Mouse (Mus musculus) embryonic stem cell, embryonic (primary cell): ENCODE results near the gene Igflr1.

Experiments
- CTCF ChIA-PET, 4 experiments: fragments of 300-600 bp in 2 of 4; fragments of 350-600 bp in 2 of 4; sonication (Branson Sonifier 250); formaldehyde crosslinking; loops; one replicate each; lab custom pipeline; 2022; ENCODE audit warnings: inconsistent platforms in 2 of 4; lab: Charles Lee
- POLR2A ChIA-PET, 4 experiments: fragments of 300-600 bp in 2 of 4; fragments of 350-600 bp in 2 of 4; sonication (Branson Sonifier 250); formaldehyde crosslinking; loops; one replicate each; lab custom pipeline; 2022; ENCODE audit warnings: antibody characterized with exemption in 4 of 4, inconsistent platforms in 1 of 4; lab: Charles Lee

The Igflr1 gene

GRCm38 (mm10) chr7:30549880-30550279 is 15.3 kb upstream of the Igflr1 start:
- ChIA-PET POLR2A (interaction anchor here in 2 of 4 experiments (0.7 to 1.6 kb wide), 3 partner anchors 8 to 196 kb away, joined by 3 read pairs; partner anchors contain the start of gene Kmt2b (in 1 of the 2)), CTCF (interaction anchor here in 2 of 4 experiments (0.6 to 1.7 kb wide), 2 partner anchors 35 to 58 kb away, joined by 3 to 4 read pairs; no protein-coding TSS in a partner anchor)

DNA sequence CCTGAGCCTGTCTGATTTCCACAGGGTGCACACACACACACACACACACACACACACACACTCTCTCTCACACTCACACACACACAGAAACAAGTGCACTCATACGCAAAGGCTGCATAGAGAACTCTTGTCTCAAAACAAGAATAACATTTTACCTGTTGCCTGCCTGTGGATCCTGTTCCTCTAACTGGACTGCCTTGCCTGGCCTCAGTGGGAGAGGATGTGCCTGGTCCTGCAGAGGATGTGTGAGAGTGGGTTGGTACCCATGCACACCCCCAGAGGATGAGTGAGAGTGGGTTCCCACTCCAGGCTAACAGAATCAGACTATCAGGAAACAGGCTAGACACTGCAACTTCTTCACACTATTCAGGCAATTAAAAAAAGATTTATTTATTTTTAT is 14.6 kb upstream of the Igflr1 start:
- POLR2A ChIA-PET = interaction anchor here in 3 of 4 experiments (0.6 to 3.1 kb wide), 5 partner anchors 9 to 918 kb away, joined by 3 to 21 read pairs (median 3); partner anchors contain the start of gene Lin37 (in 1 of the 3)
- CTCF ChIA-PET = interaction anchor here in 1 of 4 experiments (1.0 to 2.7 kb wide), 3 partner anchors 57 to 204 kb away, joined by 3 to 14 read pairs (median 4); no protein-coding TSS in a partner anchor

GRCm38 (mm10) chr7:30551445-30552101 is 13.7 kb upstream of the Igflr1 start:
- CTCF ChIA-PET = interaction anchor here in 3 of 4 experiments (0.6 to 2.8 kb wide), 14 partner anchors 12 to 245 kb away, joined by 3 to 14 read pairs (median 4); no protein-coding TSS in a partner anchor
- POLR2A ChIA-PET = interaction anchor here in 3 of 4 experiments (0.6 to 3.1 kb wide), 48 partner anchors 8 to 918 kb away, joined by 3 to 32 read pairs (median 4); partner anchors contain the start of genes Gm49396 (in 2 of the 3), Psenen (in 2 of the 3), U2af1l4 (in 2 of the 3) and Wdr62 (in 2 of the 3)

- CTCF ChIA-PET = interaction anchor here (0.6 to 2.8 kb wide), 15 partner anchors 11 to 246 kb away, joined by 3 to 14 read pairs (median 3); partner anchors contain the start of genes Gm49396 (in 1 of the 4), Psenen (in 1 of the 4) and U2af1l4 (in 1 of the 4)
- POLR2A ChIA-PET = interaction anchor here in 3 of 4 experiments (0.5 to 3.1 kb wide), 78 partner anchors 8 to 1570 kb away, joined by 3 to 32 read pairs (median 4); partner anchors contain the start of genes Gm49396 (in 3 of the 3), Psenen (in 3 of the 3), U2af1l4 (in 3 of the 3) and Wdr62 (in 2 of the 3)
Measured at GRCm38 (mm10) chr7:30552102-30553020, 12.9 kb upstream of the Igflr1 start, which contains the start of the genes Hspb6 and Proser3. Gene Hspb6 (plus strand): TSS chr7:30552178. Gene Proser3 (minus strand): TSS chr7:30552299.

DNA sequence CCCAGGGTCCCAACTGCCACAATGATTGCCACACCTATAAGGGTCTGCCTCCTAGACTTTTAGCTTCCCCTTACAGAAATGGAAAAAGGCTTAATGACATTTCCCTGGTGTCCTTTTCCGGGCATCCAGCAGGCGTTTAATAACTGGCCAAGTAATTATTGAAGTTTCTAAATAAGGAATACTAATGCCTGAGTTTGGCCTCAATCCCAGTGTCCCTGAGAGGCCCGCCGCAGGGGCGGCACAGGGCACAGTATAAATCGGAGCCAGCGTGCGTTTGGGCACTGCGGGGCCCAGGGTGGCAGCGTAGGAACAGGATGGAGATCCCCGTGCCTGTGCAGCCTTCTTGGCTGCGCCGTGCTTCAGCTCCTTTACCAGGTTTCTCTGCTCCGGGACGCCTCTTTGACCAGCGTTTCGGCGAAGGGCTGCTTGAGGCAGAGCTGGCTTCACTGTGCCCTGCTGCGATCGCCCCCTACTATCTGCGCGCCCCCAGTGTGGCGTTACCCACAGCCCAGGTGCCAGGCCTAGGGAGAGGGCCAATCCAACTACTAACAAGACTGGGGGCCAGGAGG is 12.1 kb upstream of the Igflr1 start:
- CTCF ChIA-PET = interaction anchor here (0.6 to 2.8 kb wide), 10 partner anchors 10 to 221 kb away, joined by 3 to 14 read pairs (median 4); partner anchors contain the start of genes Gm49396 (in 1 of the 4), Psenen (in 1 of the 4) and U2af1l4 (in 1 of the 4)

DNA sequence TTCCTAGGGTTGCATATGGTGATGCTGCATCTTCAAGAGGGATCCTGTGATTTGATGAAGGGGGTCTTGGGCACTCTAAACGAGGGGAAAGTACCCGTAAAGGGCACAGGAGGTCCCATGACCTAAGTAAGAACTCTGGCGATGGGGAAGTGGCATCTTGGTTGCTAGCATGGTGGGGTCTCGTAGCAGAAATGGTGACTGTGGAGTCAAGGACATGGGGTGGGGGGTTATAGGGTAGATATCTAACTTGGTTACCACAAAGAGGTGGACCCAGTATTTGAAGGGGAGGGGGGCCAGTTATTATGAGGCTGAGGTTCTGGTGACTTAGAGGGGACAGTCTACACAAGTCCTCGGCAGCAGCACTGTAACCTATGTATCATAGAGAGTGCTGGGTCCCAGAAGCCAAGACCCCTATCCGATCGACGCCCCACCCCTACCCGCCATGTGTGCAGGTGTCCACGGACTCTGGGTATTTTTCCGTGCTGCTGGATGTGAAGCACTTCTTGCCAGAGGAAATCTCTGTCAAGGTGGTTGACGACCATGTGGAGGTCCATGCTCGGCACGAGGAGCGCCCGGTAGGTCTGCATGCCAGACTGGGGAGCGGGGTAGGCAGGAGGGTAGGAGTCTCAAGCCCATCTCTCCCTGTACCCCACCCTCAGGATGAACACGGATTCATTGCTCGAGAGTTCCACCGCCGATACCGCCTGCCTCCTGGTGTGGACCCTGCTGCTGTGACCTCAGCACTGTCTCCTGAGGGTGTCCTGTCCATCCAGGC is 11.2 kb upstream of the Igflr1 start:
- ChIA-PET POLR2A (interaction anchor here in 2 of 4 experiments (1.7 to 3.1 kb wide), 10 partner anchors 9 to 64 kb away, joined by 4 to 32 read pairs (median 10); partner anchors contain the start of genes Gm49396 (in 2 of the 2), Psenen (in 2 of the 2) and U2af1l4 (in 2 of the 2)), CTCF (interaction anchor here in 1 of 4 experiments (2.8 kb wide), 1 partner anchor 222 kb away, joined by 10 read pairs; no protein-coding TSS in a partner anchor)

More for the DNA sequence above, 12.1 kb upstream of the Igflr1 start:
- POLR2A ChIA-PET = interaction anchor here in 3 of 4 experiments (0.5 to 3.1 kb wide), 70 partner anchors 8 to 1571 kb away, joined by 3 to 32 read pairs (median 4); partner anchors contain the start of genes Gm49396 (in 3 of the 3), Psenen (in 3 of the 3), U2af1l4 (in 3 of the 3) and Wdr62 (in 2 of the 3)

GRCm38 (mm10) chr7:30556894-30557536 is 8.2 kb upstream of the Igflr1 start:
- ChIA-PET CTCF (interaction anchor here (0.6 to 2.0 kb wide), 12 partner anchors 10 to 406 kb away, joined by 3 to 8 read pairs (median 3); partner anchors contain the start of gene Haus5 (in 1 of the 4)), POLR2A (interaction anchor here in 3 of 4 experiments (0.6 to 4.0 kb wide), 18 partner anchors 8 to 1576 kb away, joined by 3 to 29 read pairs (median 4); partner anchors contain the start of genes Wdr62 (in 2 of the 3), Eif3k (in 1 of the 3) and Prodh2 (in 1 of the 3))

DNA sequence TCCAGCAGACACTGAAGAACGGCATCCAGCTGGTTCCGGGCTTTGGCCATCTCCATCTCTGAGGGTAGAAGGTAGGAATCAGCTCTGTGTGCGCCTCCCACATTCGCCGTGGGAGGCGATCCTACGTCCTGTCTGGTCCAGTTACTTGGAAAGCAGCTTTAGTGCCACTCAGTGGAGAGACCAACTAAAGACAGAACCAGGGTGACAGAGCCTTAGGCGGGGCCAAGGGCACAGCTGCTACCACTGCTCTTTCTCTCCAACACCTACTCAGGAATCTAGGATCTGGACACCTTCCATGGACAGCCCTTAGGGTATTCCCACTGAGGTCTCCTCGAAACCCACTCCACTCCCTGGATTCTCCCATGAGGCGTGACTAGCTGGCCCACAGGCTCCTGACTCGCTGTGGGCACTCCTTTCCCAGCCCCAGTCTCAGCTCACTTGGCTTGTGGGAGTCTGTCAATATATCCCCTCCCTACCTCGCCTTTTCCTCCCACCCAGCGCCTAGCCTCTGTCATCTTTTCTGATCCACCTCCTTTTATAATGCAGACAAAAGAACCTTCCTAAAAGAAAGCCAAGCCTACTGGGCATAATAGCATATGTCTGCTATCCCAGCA is 7.2 kb upstream of the Igflr1 start:
- ChIA-PET CTCF (interaction anchor here in 3 of 4 experiments (0.6 to 2.0 kb wide), 8 partner anchors 9 to 210 kb away, joined by 3 to 8 read pairs (median 4); no protein-coding TSS in a partner anchor), POLR2A (interaction anchor here (0.5 to 4.0 kb wide), 17 partner anchors 9 to 399 kb away, joined by 3 to 29 read pairs (median 4); partner anchors contain the start of genes Prodh2 (in 1 of the 4) and Wdr62 (in 1 of the 4))

GRCm38 (mm10) chr7:30558656-30559442 is 6.4 kb upstream of the Igflr1 start:
- CTCF ChIA-PET = interaction anchor here in 2 of 4 experiments (0.9 to 2.0 kb wide), 2 partner anchors 55 to 68 kb away, joined by 3 to 8 read pairs; no protein-coding TSS in a partner anchor
- POLR2A ChIA-PET = interaction anchor here in 3 of 4 experiments (0.5 to 4.0 kb wide), 7 partner anchors 9 to 398 kb away, joined by 4 to 29 read pairs (median 4); partner anchors contain the start of genes Kmt2b (in 1 of the 3), Thap8 (in 1 of the 3) and Wdr62 (in 1 of the 3)

DNA sequence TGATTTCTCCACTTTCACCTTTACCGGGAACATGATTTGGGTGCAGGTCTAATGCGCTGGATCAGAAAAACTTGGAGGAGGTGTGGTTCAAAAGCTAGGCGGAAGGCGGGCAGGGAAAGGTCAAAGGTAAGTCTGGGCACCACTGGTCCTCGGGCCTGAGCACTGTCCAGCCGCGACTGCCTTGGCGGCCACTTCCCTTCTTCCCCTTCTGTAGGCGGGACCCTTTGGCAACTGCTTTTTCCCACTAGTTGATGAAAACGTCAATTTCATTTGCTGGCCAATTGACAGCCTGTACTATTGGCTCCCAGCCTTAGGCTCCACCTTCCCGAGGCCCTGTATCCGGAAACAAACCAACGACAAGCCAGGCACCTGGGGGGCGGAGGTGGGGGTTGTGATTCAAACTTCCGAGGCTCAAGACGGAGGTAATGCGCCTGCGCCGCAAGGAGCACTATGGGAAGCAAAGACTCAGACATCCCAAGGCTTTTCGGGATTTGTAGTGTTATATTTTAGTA is 5.7 kb upstream of the Igflr1 start, which contains the start of gene Lin37:
TSS of gene Lin37 (minus strand) at position 396 of the 512 bp plus-strand sequence.
- ChIA-PET POLR2A (interaction anchor here in 3 of 4 experiments (0.6 to 4.0 kb wide), 6 partner anchors 8 to 279 kb away, joined by 3 to 29 read pairs (median 4); partner anchors contain the start of genes Kmt2b (in 1 of the 3), Thap8 (in 1 of the 3) and Wdr62 (in 1 of the 3)), CTCF (interaction anchor here in 1 of 4 experiments (0.6 kb wide), 1 partner anchor 17 kb away, joined by 3 read pairs; no protein-coding TSS in a partner anchor)

DNA sequence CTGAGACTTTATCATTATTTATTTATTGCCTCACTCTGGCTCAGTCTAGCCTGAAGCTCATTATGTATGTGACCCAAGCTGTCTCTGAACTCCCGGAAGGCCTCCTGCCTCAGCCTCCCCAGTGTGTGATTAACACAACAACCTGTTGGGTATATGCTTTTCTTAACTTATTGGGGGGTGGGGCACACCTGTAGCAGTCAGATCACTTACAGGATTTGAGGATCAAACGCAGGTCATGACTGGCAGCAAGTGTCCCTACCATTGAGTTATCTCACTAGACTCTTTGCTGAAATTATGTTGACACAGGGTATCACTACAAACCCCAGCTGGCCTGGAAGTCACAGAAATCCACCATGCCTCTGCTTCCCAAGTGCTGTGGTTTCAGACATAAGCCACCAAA is 4.9 kb upstream of the Igflr1 start:
- POLR2A ChIA-PET = interaction anchor here in 2 of 4 experiments (0.5 to 4.0 kb wide), 6 partner anchors 8 to 280 kb away, joined by 3 to 29 read pairs (median 4); partner anchors contain the start of genes Hspb6 (in 1 of the 2), Kmt2b (in 1 of the 2), Proser3 (in 1 of the 2) and Thap8 (in 1 of the 2)
- CTCF ChIA-PET = no interaction called here

GRCm38 (mm10) chr7:30562526-30563116 is 2.6 kb upstream of the Igflr1 start:
- ChIA-PET POLR2A (interaction anchor here in 3 of 4 experiments (0.8 to 2.9 kb wide), 24 partner anchors 10 to 1437 kb away, joined by 3 to 32 read pairs (median 4); partner anchors contain the start of genes Hspb6 (in 2 of the 3), Proser3 (in 2 of the 3), Cox6b1 (in 1 of the 3) and Kmt2b (in 1 of the 3)), CTCF (interaction anchor here (0.5 to 1.4 kb wide), 6 partner anchors 10 to 227 kb away, joined by 3 to 6 read pairs (median 4); partner anchors contain the start of genes Hspb6 (in 1 of the 4) and Proser3 (in 1 of the 4))
